ENCODE assay signal across 10 mouse cellular contexts in the genomic region with DNA sequence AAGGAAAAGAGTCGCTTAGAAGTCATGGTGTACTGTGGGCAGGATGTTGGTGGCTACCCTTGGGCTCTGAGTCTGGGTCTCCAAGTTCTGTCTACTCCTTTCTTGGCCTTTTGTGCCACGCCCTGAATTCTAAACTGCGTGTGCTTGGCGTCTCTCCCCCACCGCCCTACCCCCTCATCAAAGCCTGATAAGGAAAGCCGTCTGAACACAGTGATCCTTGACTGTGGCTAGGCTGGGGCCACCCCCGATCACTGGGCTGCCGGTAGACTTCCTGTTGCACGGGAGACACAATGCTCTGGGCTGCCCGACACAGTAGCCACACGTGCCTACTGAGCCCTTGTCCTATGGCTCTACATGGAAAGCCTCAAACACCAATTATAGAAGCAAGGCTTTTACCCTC.
DNase-seq lines count a peak whose midpoint lies in the region; ATAC-seq and TF ChIP-seq lines count a peak whose summit lies in the region.
"Had no signal": no experiment of that assay in that cellular context is flagged by ENCODE, and none has a peak within 500 bp of the region (broad histone marks: within the 10 kb centered on the region; RNA-seq: fewer than 3 reads in every experiment).

No protein-coding gene starts in this region.

- 5% methylated on average over 11 of the region's 11 CpGs for WGBS in thymus, adult 2 months
- WGBS in liver, embryonic 12.5 days (ENCODE audit: insufficient replicate concordance), result 2% methylated on average over 11 of the region's 11 CpGs
- 31% methylated on average over 11 of the region's 11 CpGs for WGBS in stomach, postnatal 0 days
- WGBS in kidney, adult 2 months, result 53% methylated on average over 11 of the region's 11 CpGs

- ATAC-seq in erythroblast, adult 5-6 weeks (replicated peaks; ENCODE audit: low FRiP score, poor library complexity, severe bottlenecking), result no peak
- peak; percentile 86 for ATAC-seq in liver, embryonic 12.5 days
- ATAC-seq in stomach, postnatal 0 days (ENCODE audit: low FRiP score, low TSS enrichment), result peak; percentile 68; the same call in 1 of the 2 replicates

- H3K9me3 ChIP-seq in erythroblast, embryonic 14.5 days (ENCODE audit: control insufficient read depth, low read length), result no peaks in the 10 kb centered on the region
- H3K9me3 ChIP-seq in liver, embryonic 12.5 days (replicated peaks), result no peaks in the 10 kb centered on the region
- H3K9me3 ChIP-seq in stomach, postnatal 0 days (ENCODE audit: control insufficient read depth, low read length), result no peaks in the 10 kb centered on the region

- peak overlapping the region; percentile 52 for H3K9ac ChIP-seq in liver, embryonic 12.5 days
- 0 out of 2 replicates have a peak overlapping the region, but pooled peaks have one; percentile 13 for H3K9ac ChIP-seq in stomach, postnatal 0 days (ENCODE audit: low read length)

- H3K4me1 ChIP-seq in erythroblast, embryonic 14.5 days (ENCODE audit: control insufficient read depth), result peaks cover 29% of the 10 kb centered on the region
- peaks cover 7% of the 10 kb centered on the region for H3K4me1 ChIP-seq in thymus, adult 2 months (replicated peaks; ENCODE audit: control insufficient read depth, insufficient read depth, low read length)
- peaks cover 55% of the 10 kb centered on the region for H3K4me1 ChIP-seq in liver, embryonic 12.5 days
- no peaks in the 10 kb centered on the region; the same call in 1 of the 2 replicates for H3K4me1 ChIP-seq in stomach, postnatal 0 days (replicated peaks; ENCODE audit: control insufficient read depth, insufficient read depth)
- no peaks in the 10 kb centered on the region for H3K4me1 ChIP-seq in kidney, adult 2 months (ENCODE audit: control insufficient read depth, insufficient read depth, low read length)

- DNase-seq in thymus, postnatal 0 days (ENCODE audit: low spot score), result peak; percentile 6
- no peak for DNase-seq in thymus, adult 2 months
- peak; percentile 65 for DNase-seq in stomach, postnatal 0 days (ENCODE audit: low spot score)
- no peak for DNase-seq in kidney, adult 2 months
- DNase-seq in cerebellum, adult 11 months, result no peak
- DNase-seq: cerebellum, adult 2 months; lung, postnatal 36 days had no signal

- no peak for TF ChIP-seq EP300 in stomach, postnatal 0 days (optimal IDR thresholded peaks at IDR 0.05)

- H3K4me2 ChIP-seq in liver, embryonic 12.5 days, result peak overlapping the region; percentile 58
- no peak overlapping the region for H3K4me2 ChIP-seq in stomach, postnatal 0 days (replicated peaks; ENCODE audit: low read depth)

- no peaks in the 10 kb centered on the region for H3K36me3 ChIP-seq in erythroblast, embryonic 14.5 days (ENCODE audit: control insufficient read depth)
- no peaks in the 10 kb centered on the region for H3K36me3 ChIP-seq in thymus, adult 2 months (ENCODE audit: control insufficient read depth, insufficient read depth, low read length)
- H3K36me3 ChIP-seq in liver, embryonic 12.5 days, result no peaks in the 10 kb centered on the region
- H3K36me3 ChIP-seq in stomach, postnatal 0 days (ENCODE audit: control insufficient read depth, insufficient read depth, low read length), result no peaks in the 10 kb centered on the region
- H3K36me3 ChIP-seq in kidney, adult 2 months (ENCODE audit: control insufficient read depth, insufficient read depth, low read length), result no peaks in the 10 kb centered on the region

- H3K4me3 ChIP-seq in erythroblast, embryonic 14.5 days (replicated peaks), result peak overlapping the region; percentile 2
- no peak overlapping the region for H3K4me3 ChIP-seq in thymus, adult 2 months (ENCODE audit: control insufficient read depth, insufficient read depth, low read length)
- H3K4me3 ChIP-seq in liver, embryonic 12.5 days, result peak overlapping the region; percentile 31; the same call in 1 of the 2 replicates
- H3K4me3 ChIP-seq in stomach, postnatal 0 days (ENCODE audit: low read depth, low read length), result no peak overlapping the region
- no peak overlapping the region for H3K4me3 ChIP-seq in kidney, adult 2 months (ENCODE audit: insufficient read depth, low read depth, low read length)

- no peak for TF ChIP-seq POLR2A in thymus, adult 2 months (IDR thresholded peaks at IDR 0.05; ENCODE audit: control insufficient read depth, extremely low read depth, insufficient read depth, low read length, poor library complexity)
- TF ChIP-seq POLR2A in kidney, adult 2 months (IDR thresholded peaks at IDR 0.05; ENCODE audit: low read depth, low read length), result no peak

- no peak overlapping the region for H3K27ac ChIP-seq in thymus, adult 2 months (ENCODE audit: control insufficient read depth, insufficient read depth, low read length)
- H3K27ac ChIP-seq in liver, embryonic 12.5 days, result peak overlapping the region; percentile 36; the same call in 1 of the 2 replicates
- no peak overlapping the region; the same call in 1 of the 2 replicates for H3K27ac ChIP-seq in stomach, postnatal 0 days (replicated peaks)
- no peak overlapping the region for H3K27ac ChIP-seq in kidney, adult 2 months (ENCODE audit: insufficient read depth, low read depth, low read length)

- TF ChIP-seq CTCF in thymus, adult 2 months (IDR thresholded peaks at IDR 0.05; ENCODE audit: borderline replicate concordance, control insufficient read depth, extremely low read depth, insufficient read depth, low read length, poor library complexity), result no peak
- TF ChIP-seq CTCF in stomach, postnatal 0 days (IDR thresholded peaks at IDR 0.05; ENCODE audit: low read depth), result no peak
- TF ChIP-seq CTCF in kidney, adult 2 months (conservative IDR thresholded peaks at IDR 0.05; ENCODE audit: insufficient read depth, insufficient read length, low read depth, low read length), result no peak

- no peaks in the 10 kb centered on the region for H3K27me3 ChIP-seq in erythroblast, embryonic 14.5 days (ENCODE audit: control insufficient read depth)
- no peaks in the 10 kb centered on the region for H3K27me3 ChIP-seq in thymus, adult 2 months (ENCODE audit: control insufficient read depth, insufficient read depth, low read length)
- no peaks in the 10 kb centered on the region for H3K27me3 ChIP-seq in liver, embryonic 12.5 days (replicated peaks)
- no peaks in the 10 kb centered on the region for H3K27me3 ChIP-seq in stomach, postnatal 0 days (ENCODE audit: control insufficient read depth, insufficient read depth, low read length)
- H3K27me3 ChIP-seq in kidney, adult 2 months (replicated peaks; ENCODE audit: control insufficient read depth, insufficient read depth, low read length), result no peaks in the 10 kb centered on the region

Comparison
In these comparisons a context has a peak if more than half of its experiments do, and no peak if none do; other contexts are left out.
1. DNase-seq: peak in thymus, postnatal 0 days (single experiment) and stomach, postnatal 0 days (single experiment); none in thymus, adult 2 months (single experiment), kidney, adult 2 months (single experiment) and cerebellum, adult 11 months (single experiment).
2. H3K4me3 ChIP-seq: peak in erythroblast, embryonic 14.5 days (single experiment) and liver, embryonic 12.5 days (single experiment); none in thymus, adult 2 months (single experiment), stomach, postnatal 0 days (single experiment) and kidney, adult 2 months (single experiment).